Mouse (Mus musculus) MEL (cell line): ENCODE measurements around the gene Gm2237. TPM values are rescaled to one million over a fixed set of nuclear protein-coding genes. Genes with fewer than 3 reads are reported as not detected.
"Not testable (repeated sequence)": the region's sequence is repeated elsewhere in the genome, so short reads cannot be mapped to it uniquely, and the experiment has no call there.

Experiments used
- DNase-seq: peaks from one replicate; pipeline ENCODE4 v3.0.0; 2011; ENCODE audit warnings: low read depth, low spot score
- H3K27ac ChIP-seq: 2 replicates; pipeline ENCODE4 v1.5.1; 2012; ENCODE audit warnings: low read depth, mild to moderate bottlenecking, control low read depth, low read length, moderate library complexity; ENCODE audit not compliant: control insufficient read depth
- H3K27me3 ChIP-seq, 2 experiments: fragments of 150-350 bp in 1 of 2; sonication (generic) in 1 of 2; 2 replicates each; pipeline ENCODE4 v1.6.1; 2012; ENCODE audit warnings: low read length in 2 of 2, mild to moderate bottlenecking in 2 of 2, improper control_type of control experiment in 1 of 2, moderate library complexity in 1 of 2; ENCODE audit not compliant: insufficient read depth in 2 of 2, control insufficient read depth in 1 of 2
- H3K36me3 ChIP-seq, 2 experiments: 2 replicates each; pipeline ENCODE4 v1.6.1; 2012 to 2014; ENCODE audit warnings: low read length in 2 of 2, improper control_type of control experiment in 1 of 2, inconsistent platforms in 1 of 2, mild to moderate bottlenecking in 1 of 2; ENCODE audit not compliant: insufficient read depth in 2 of 2, control insufficient read depth in 1 of 2
- H3K4me1 ChIP-seq, 2 experiments: fragments of 150-350 bp in 1 of 2; sonication (generic) in 1 of 2; 2 replicates each; pipeline ENCODE4 v1.6.1; 2012; ENCODE audit warnings: low read length in 2 of 2, improper control_type of control experiment in 1 of 2, mild to moderate bottlenecking in 1 of 2; ENCODE audit not compliant: insufficient read depth in 2 of 2, control insufficient read depth in 1 of 2
- H3K4me3 ChIP-seq, 2 experiments: fragments of 150-350 bp in 1 of 2; sonication (generic) in 1 of 2; 2 replicates each; pipeline ENCODE4 v1.5.1; 2012; ENCODE audit warnings: low read depth in 2 of 2, low read length in 2 of 2, mild to moderate bottlenecking in 2 of 2, moderate library complexity in 2 of 2, control low read depth in 1 of 2, improper control_type of control experiment in 1 of 2; ENCODE audit not compliant: control insufficient read depth in 1 of 2, insufficient read depth in 1 of 2
- H3K79me2 ChIP-seq: 2 replicates; pipeline ENCODE4 v1.6.1; 2012; ENCODE audit warnings: mild to moderate bottlenecking, low read length, moderate library complexity; ENCODE audit not compliant: control insufficient read depth, poor library complexity, insufficient read depth
- H3K9ac ChIP-seq: 2 replicates; pipeline ENCODE4 v1.6.1; 2012; ENCODE audit warnings: low read depth, mild to moderate bottlenecking, control low read depth, low read length, moderate library complexity; ENCODE audit not compliant: control insufficient read depth, poor library complexity, severe bottlenecking
- H3K9me3 ChIP-seq: fragments of 150-350 bp; sonication (generic); replicated peaks from 2 replicates; pipeline ENCODE4 v1.6.1; 2012; ENCODE audit warnings: mild to moderate bottlenecking, low read length, improper control_type of control experiment, moderate library complexity; ENCODE audit not compliant: insufficient read depth
- polyA plus RNA-seq, 2 experiments: library from polyadenylated mRNA; stranded (reverse) in 1 of 2; unstranded in 1 of 2; fragments of >175 nt in 1 of 2; fragments of >200 nt in 1 of 2; gene quantifications; 2 replicates each; pipeline versions ENCODE4 v1.2.1 to v1.2.4; 2012; ENCODE audit warnings: low replicate concordance in 2 of 2, low read depth in 1 of 2; ENCODE audit not compliant: insufficient read length in 2 of 2, insufficient read depth in 1 of 2, missing spikeins in 1 of 2
- total RNA-seq: library from RNA; depleted of rRNA; stranded (reverse); fragments of 300-350 nt; gene quantifications from 2 replicates; pipeline ENCODE4 v1.2.3, GENCODE M21; 2012; rRNA removed

Gm2237 gene
- not detected in 2 replicates for total RNA-seq
- not detected for polyA plus RNA-seq

- H3K27me3 ChIP-seq, DNase-seq, H3K79me2 ChIP-seq, H3K9ac ChIP-seq, H3K4me1 ChIP-seq, H3K36me3 ChIP-seq, H3K9me3 ChIP-seq, H3K27ac ChIP-seq, H3K4me3 ChIP-seq: not testable (repeated sequence)
These were observed at the start of gene Gm2237 for GRCm38 (mm10) chr14:19584804-19585667. Gm2237 (minus strand) TSS chr14:19585135.

GRCm38 (mm10) chr14:19602481-19602880, 17.5 kb upstream of the Gm2237 start, which contains the start of gene Gm5458:
Gm5458 (minus strand) TSS chr14:19602581.
- not testable (repeated sequence) for H3K79me2 ChIP-seq, H3K27me3 ChIP-seq, H3K9ac ChIP-seq, H3K4me3 ChIP-seq, H3K4me1 ChIP-seq, H3K36me3 ChIP-seq, H3K9me3 ChIP-seq, H3K27ac ChIP-seq, DNase-seq

- not testable (repeated sequence) for H3K27me3 ChIP-seq, H3K36me3 ChIP-seq, H3K9me3 ChIP-seq, H3K4me3 ChIP-seq, H3K27ac ChIP-seq, H3K79me2 ChIP-seq, H3K9ac ChIP-seq, H3K4me1 ChIP-seq, DNase-seq
These were observed 35.1 kb downstream of the Gm2237 start, which contains the start of gene Gm2244 for GRCm38 (mm10) chr14:19549863-19550262. Gm2244 (minus strand) TSS chr14:19549963.

Other genes with a start within 250 kb of the Gm2237 start
- 6.6 and 9.0 TPM in 2 replicates for gene Gm21738, start 166.2 kb downstream of the Gm2237 start, total RNA-seq
- under 1 TPM in 1 of 2 experiments, not detected in 1; 0.14 TPM for gene Gm21738, start 166.2 kb downstream of the Gm2237 start, polyA plus RNA-seq
- not detected in 2 replicates for gene Gm2244, start 35.2 kb downstream of the Gm2237 start, total RNA-seq
- gene Gm2244, start 35.2 kb downstream of the Gm2237 start, polyA plus RNA-seq: not detected
- not detected in 2 replicates for gene Gm5458, start 17.4 kb upstream of the Gm2237 start, total RNA-seq
- not detected for gene Gm5458, start 17.4 kb upstream of the Gm2237 start, polyA plus RNA-seq
- not detected in 2 replicates for gene Nid2, start 166.1 kb upstream of the Gm2237 start, total RNA-seq
- gene Nid2, start 166.1 kb upstream of the Gm2237 start, polyA plus RNA-seq: not detected
- 90.4 and 93.9 TPM in 2 replicates for gene Rtraf, start 238.7 kb upstream of the Gm2237 start, total RNA-seq
- gene Rtraf, start 238.7 kb upstream of the Gm2237 start, polyA plus RNA-seq: 100 to 1,000 TPM in 1 of 2 experiments, not detected in 1; 117 TPM